40 mouse cellular contexts compared by ENCODE assay signal in genomic region chr8:121558538-121558937, GRCm38 (mm10). TPM values are rescaled to one million over a fixed set of nuclear protein-coding genes. Genes with fewer than 3 reads are reported as not detected.
DNase-seq lines count a peak whose midpoint lies in the region; ATAC-seq and TF ChIP-seq lines count a peak whose summit lies in the region.
"Had no signal": no experiment of that assay in that cellular context is flagged by ENCODE, and none has a peak within 500 bp of the region (broad histone marks: within the 10 kb centered on the region; RNA-seq: fewer than 3 reads in every experiment).

No protein-coding gene starts in this region.

- no peak overlapping the region for H3K27ac ChIP-seq in intestine, postnatal 0 days (ENCODE audit: low read depth, low read length)
- H3K27ac ChIP-seq in intestine, embryonic 15.5 days: no peak overlapping the region
- H3K27ac ChIP-seq in midbrain, embryonic 11.5 days (ENCODE audit: low read depth, low read length): no peak overlapping the region
- H3K27ac ChIP-seq in midbrain, embryonic 16.5 days (ENCODE audit: low read length): no peak overlapping the region
- H3K27ac ChIP-seq: hindbrain, embryonic 14.5 days; kidney, postnatal 0 days; midbrain, embryonic 15.5 days; stomach, postnatal 0 days had no signal

- no peaks in the 10 kb centered on the region for H3K9me3 ChIP-seq in intestine, postnatal 0 days (ENCODE audit: control insufficient read depth)
- no peaks in the 10 kb centered on the region for H3K9me3 ChIP-seq in intestine, embryonic 15.5 days
- H3K9me3 ChIP-seq in midbrain, embryonic 11.5 days (ENCODE audit: control insufficient read depth, low read length): no peaks in the 10 kb centered on the region
- no peaks in the 10 kb centered on the region for H3K9me3 ChIP-seq in midbrain, embryonic 16.5 days (replicated peaks; ENCODE audit: control insufficient read depth, low read length, poor library complexity, severe bottlenecking)
- H3K9me3 ChIP-seq: midbrain, embryonic 15.5 days had no signal

- TF ChIP-seq CTCF in intestine, postnatal 0 days (IDR thresholded peaks at IDR 0.05; ENCODE audit: low read depth): peak; percentile 14; the same call in 1 of the 2 replicates

- H3K4me1 ChIP-seq in intestine, postnatal 0 days (replicated peaks; ENCODE audit: control insufficient read depth, insufficient read depth, low read length): no peaks in the 10 kb centered on the region
- H3K4me1 ChIP-seq in intestine, embryonic 15.5 days (replicated peaks): 0 out of 2 replicates have a peak, but pooled peaks cover 6% of the 10 kb centered on the region
- H3K4me1 ChIP-seq in midbrain, embryonic 11.5 days (ENCODE audit: control insufficient read depth, insufficient read depth, low read length): no peaks in the 10 kb centered on the region
- no peaks in the 10 kb centered on the region for H3K4me1 ChIP-seq in midbrain, embryonic 16.5 days (ENCODE audit: control insufficient read depth, insufficient read depth, low read length)
- H3K4me1 ChIP-seq: midbrain, embryonic 15.5 days had no signal

- no peak for ATAC-seq in intestine, postnatal 0 days
- ATAC-seq in intestine, embryonic 15.5 days: no peak
- no peak for ATAC-seq in midbrain, embryonic 11.5 days (ENCODE audit: low FRiP score)
- no peak for ATAC-seq in midbrain, embryonic 16.5 days
- ATAC-seq: activated CD4-positive, CD25-positive, alpha-beta regulatory T cell, adult 4 months; forebrain, embryonic 16.5 days; inflammation-experienced regulatory T-cells, adult 6 months; midbrain, embryonic 15.5 days had no signal

- 88% methylated on average over 16 of the region's 16 CpGs for WGBS in intestine, postnatal 0 days
- 84% methylated on average over 16 of the region's 16 CpGs for WGBS in intestine, embryonic 15.5 days
- 91% methylated on average over 16 of the region's 16 CpGs for WGBS in midbrain, embryonic 11.5 days
- WGBS in midbrain, embryonic 16.5 days: 90% methylated on average over 16 of the region's 16 CpGs

- peak; percentile 16 for DNase-seq in cerebellum, adult 9-11 months
- DNase-seq in cerebellum, postnatal 14 days: no peak
- DNase-seq in midbrain, embryonic 11.5 days (ENCODE audit: low spot score, missing footprints): peak; percentile 31
- no peak for DNase-seq in adrenal gland, postnatal 10 days
- DNase-seq: adrenal gland, adult 8-10 months; cerebellum, postnatal 10 days; gastrocnemius, postnatal 10 days; heart, adult 18-20 months; heart, postnatal 4 days; kidney, adult 2 months; liver; lung, adult 18-20 months; lung, postnatal 10 days; right cerebral cortex, postnatal 4 days; thymus, adult 18-20 months; thymus, postnatal 25 days had no signal

- no peak overlapping the region for H3K4me2 ChIP-seq in intestine, postnatal 0 days (replicated peaks; ENCODE audit: low read depth)
- H3K4me2 ChIP-seq in intestine, embryonic 15.5 days (replicated peaks): no peak overlapping the region
- H3K4me2 ChIP-seq in midbrain, embryonic 11.5 days: no peak overlapping the region
- no peak overlapping the region for H3K4me2 ChIP-seq in midbrain, embryonic 16.5 days (ENCODE audit: low read length)
- H3K4me2 ChIP-seq: heart, embryonic 11.5 days; hindbrain, embryonic 14.5 days; midbrain, embryonic 15.5 days had no signal

- no peak overlapping the region for H3K4me3 ChIP-seq in intestine, postnatal 0 days (ENCODE audit: low read depth, low read length)
- no peak overlapping the region for H3K4me3 ChIP-seq in intestine, embryonic 15.5 days (replicated peaks)
- no peak overlapping the region for H3K4me3 ChIP-seq in midbrain, embryonic 11.5 days (ENCODE audit: low read depth, low read length)
- H3K4me3 ChIP-seq in midbrain, embryonic 16.5 days (ENCODE audit: low read depth, low read length): no peak overlapping the region
- H3K4me3 ChIP-seq: erythroblast, embryonic 14.5 days; midbrain, embryonic 15.5 days had no signal

- peaks cover 37% of the 10 kb centered on the region for H3K36me3 ChIP-seq in intestine, postnatal 0 days (ENCODE audit: control insufficient read depth, insufficient read depth)
- H3K36me3 ChIP-seq in intestine, embryonic 15.5 days: peaks cover 21% of the 10 kb centered on the region
- peaks cover 9% of the 10 kb centered on the region for H3K36me3 ChIP-seq in midbrain, embryonic 11.5 days (ENCODE audit: control insufficient read depth, insufficient read depth, low read length)
- H3K36me3 ChIP-seq in midbrain, embryonic 16.5 days (ENCODE audit: control insufficient read depth, insufficient read depth, low read length): peaks cover 20% of the 10 kb centered on the region

- no peaks in the 10 kb centered on the region for H3K27me3 ChIP-seq in intestine, postnatal 0 days (replicated peaks; ENCODE audit: control insufficient read depth, insufficient read depth, low read length)
- no peaks in the 10 kb centered on the region for H3K27me3 ChIP-seq in intestine, embryonic 15.5 days (replicated peaks)
- H3K27me3 ChIP-seq in midbrain, embryonic 11.5 days (ENCODE audit: control insufficient read depth, insufficient read depth, low read length): no peaks in the 10 kb centered on the region
- no peaks in the 10 kb centered on the region for H3K27me3 ChIP-seq in midbrain, embryonic 16.5 days (ENCODE audit: control insufficient read depth, insufficient read depth, low read depth, low read length)
- H3K27me3 ChIP-seq: midbrain, embryonic 15.5 days had no signal

- H3K9ac ChIP-seq in intestine, postnatal 0 days (ENCODE audit: low read depth, low read length): no peak overlapping the region
- H3K9ac ChIP-seq in intestine, embryonic 15.5 days: no peak overlapping the region
- H3K9ac ChIP-seq in midbrain, embryonic 11.5 days (ENCODE audit: low read length): no peak overlapping the region
- H3K9ac ChIP-seq in midbrain, embryonic 16.5 days (ENCODE audit: low read depth, low read length): no peak overlapping the region
- H3K9ac ChIP-seq: hindbrain, embryonic 14.5 days; midbrain, embryonic 15.5 days had no signal

RNA-seq across cellular contexts. Expression of gene 1700018B08Rik, which starts 14.4 kb away (rescaled TPM):
- polyA plus RNA-seq in intestine, postnatal 0 days (2015; fragmentation: Nextera tagmentation; extraction: Ambion mirVana): not detected in 2 replicates
- polyA plus RNA-seq in intestine, embryonic 15.5 days (2015; fragmentation: Nextera tagmentation; extraction: Ambion mirVana): not detected in 2 replicates
- not detected in 2 replicates for polyA plus RNA-seq in midbrain, embryonic 11.5 days (2014; fragmentation: Nextera tagmentation; extraction: Ambion mirVana)
- polyA plus RNA-seq in midbrain, embryonic 16.5 days (2015; fragmentation: Nextera tagmentation; extraction: Ambion mirVana): not detected in 2 replicates
- not detected for total RNA-seq in adrenal gland, postnatal 10 days (2021)
- total RNA-seq: adrenal gland, adult 8-10 months; gastrocnemius, postnatal 10 days; heart, adult 18-20 months; heart, postnatal 4 days; layer of hippocampus, postnatal 10 days; left cerebral cortex, adult 18-20 months; left cerebral cortex, postnatal 14 days; neutrophil, adult 5-6 weeks had no signal
- polyA plus RNA-seq: activated CD4-positive, CD25-positive, alpha-beta regulatory T cell, adult 4 months; cortical plate, adult 2 months; embryonic facial prominence, embryonic 14.5 days; erythroblast, embryonic 14.5 days; forebrain, embryonic 11.5 days; forebrain, embryonic 16.5 days; heart, embryonic 16.5 days; hindbrain, embryonic 14.5 days; inflammation-experienced regulatory T-cells, adult 6 months; kidney, adult 2 months; kidney, postnatal 0 days; large intestine, adult 2 months; limb, embryonic 11.5 days; midbrain, embryonic 15.5 days; neural tube, embryonic 11.5 days; spleen, adult 2 months; stomach, postnatal 0 days had no signal

RNA-seq across cellular contexts. Expression of gene Fbxo31, which starts 20.1 kb away (rescaled TPM):
- 4.5 and 5.6 TPM in 2 replicates for polyA plus RNA-seq in intestine, postnatal 0 days (2015; fragmentation: Nextera tagmentation; extraction: Ambion mirVana)
- polyA plus RNA-seq in intestine, embryonic 15.5 days (2015; fragmentation: Nextera tagmentation; extraction: Ambion mirVana): 13.2 and 14.0 TPM in 2 replicates
- 11.0 and 16.3 TPM in 2 replicates for polyA plus RNA-seq in midbrain, embryonic 11.5 days (2014; fragmentation: Nextera tagmentation; extraction: Ambion mirVana)
- polyA plus RNA-seq in midbrain, embryonic 16.5 days (2015; fragmentation: Nextera tagmentation; extraction: Ambion mirVana): 32.0 and 37.6 TPM in 2 replicates
- total RNA-seq in adrenal gland, postnatal 10 days (2021): 10 to 100 TPM; 33.6 to 43.8 TPM

RNA-seq across cellular contexts. Expression of gene Map1lc3b, which starts 31.6 kb away (rescaled TPM):
- polyA plus RNA-seq in intestine, postnatal 0 days (2015; fragmentation: Nextera tagmentation; extraction: Ambion mirVana): 264 and 267 TPM in 2 replicates
- polyA plus RNA-seq in intestine, embryonic 15.5 days (2015; fragmentation: Nextera tagmentation; extraction: Ambion mirVana): 177 and 190 TPM in 2 replicates
- polyA plus RNA-seq in midbrain, embryonic 11.5 days (2014; fragmentation: Nextera tagmentation; extraction: Ambion mirVana): 282 and 283 TPM in 2 replicates
- 362 and 370 TPM in 2 replicates for polyA plus RNA-seq in midbrain, embryonic 16.5 days (2015; fragmentation: Nextera tagmentation; extraction: Ambion mirVana)
- 100 to 1,000 TPM; 132 to 152 TPM for total RNA-seq in adrenal gland, postnatal 10 days (2021)

Comparison
In these comparisons a context has a peak if more than half of its experiments do, and no peak if none do; other contexts are left out.
1. DNase-seq: peak in cerebellum, adult 9-11 months (single experiment) and midbrain, embryonic 11.5 days (single experiment); none in cerebellum, postnatal 14 days (0 of 2) and adrenal gland, postnatal 10 days (single experiment).